Mouse (Mus musculus) kidney, adult 2 months (tissue): Measurements from ENCODE around the gene Nynrin. TPM values are rescaled to one million over a fixed set of nuclear protein-coding genes. Genes with fewer than 3 reads are reported as not detected.
A peak's percentile ranks its signal among the peaks of the same experiment; 100 is the strongest.

Experiments
- DNase-seq: peaks from one replicate; pipeline ENCODE4 v3.0.0; 2021
- H3K27ac ChIP-seq: fragments of 200-500 bp; 2 replicates; pipeline ENCODE4 v1.5.1; 2012; ENCODE audit warnings: low read depth, low read length, control low read depth, inconsistent platforms; ENCODE audit not compliant: insufficient read depth
- H3K27me3 ChIP-seq: fragments of 200-500 bp; replicated peaks from 2 replicates; pipeline ENCODE4 v1.6.1; 2012; ENCODE audit warnings: mild to moderate bottlenecking, moderate library complexity, low read length, inconsistent platforms; ENCODE audit not compliant: control insufficient read depth, insufficient read depth
- H3K36me3 ChIP-seq: fragments of 200-500 bp; 2 replicates; pipeline ENCODE4 v1.6.1; 2012; ENCODE audit warnings: mild to moderate bottlenecking, moderate library complexity, low read length, inconsistent platforms; ENCODE audit not compliant: control insufficient read depth, insufficient read depth
- H3K4me1 ChIP-seq: fragments of 200-500 bp; 2 replicates; pipeline ENCODE4 v1.6.1; 2011; ENCODE audit warnings: low read length; ENCODE audit not compliant: control insufficient read depth, insufficient read depth
- H3K4me3 ChIP-seq: fragments of 200-500 bp; 2 replicates; pipeline ENCODE4 v1.5.1; 2011; ENCODE audit warnings: mild to moderate bottlenecking, low read depth, low read length, control low read depth; ENCODE audit not compliant: insufficient read depth
- CTCF ChIP-seq: fragments of 200-500 bp; conservative IDR thresholded peaks from 2 replicates; pipeline ENCODE4 v1.5.1; 2011; ENCODE audit warnings: low read depth, mild to moderate bottlenecking, control low read depth, low read length, moderate library complexity, mixed read lengths; ENCODE audit not compliant: insufficient read depth, insufficient read length
- POLR2A ChIP-seq: fragments of 200-500 bp; IDR thresholded peaks from one replicate; pipeline ENCODE4 v1.6.1; 2011; ENCODE audit warnings: low read depth, low read length, control low read depth
- WGBS: fragments of 180-500 bp; shearing (Covaris S2); methylation state at CpG from one replicate; pipeline ENCODE4 v1.1.7; 2018; 5-methylcytosine and 5-hydroxymethylcytosine counted together
- polyA plus RNA-seq: library from polyadenylated mRNA; depleted of rRNA; stranded (reverse); fragments of >200 nt; gene quantifications from 2 replicates; pipeline ENCODE4 v1.2.3, GENCODE M21; 2012

Nynrin gene
- polyA plus RNA-seq, 1 experiment = 7.6 TPM

DNA sequence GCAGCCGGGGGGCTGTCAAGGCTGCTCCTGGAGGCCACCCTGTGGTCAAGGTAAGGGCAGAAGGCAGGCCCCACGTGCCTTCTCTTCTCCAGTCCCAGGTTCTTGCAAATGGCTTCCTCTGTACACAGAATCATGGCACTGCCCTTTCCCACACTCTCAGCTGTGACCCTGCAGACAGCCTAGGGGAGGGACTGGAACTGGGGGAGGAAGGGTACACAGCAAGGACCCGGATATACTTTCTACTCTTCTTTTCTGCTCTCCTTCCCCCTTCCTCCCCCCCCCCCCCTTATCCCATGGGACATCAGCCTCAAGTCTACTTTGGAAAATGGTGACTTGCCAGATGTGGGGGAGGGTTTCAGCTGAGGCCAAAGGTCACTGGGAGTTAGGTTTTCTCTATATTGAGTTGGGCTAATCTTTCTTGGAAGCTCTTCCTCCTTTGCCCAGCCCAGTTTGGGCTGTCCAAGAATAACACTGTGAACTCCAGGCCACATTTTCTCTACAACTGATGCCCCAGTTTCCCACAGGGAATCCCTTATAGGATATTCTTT is 25.0 kb upstream of the Nynrin start:
- TF ChIP-seq CTCF = no peak
- TF ChIP-seq POLR2A = no peak
- WGBS = 41% methylated on average over 3 of the region's 3 CpGs
- H3K4me1 ChIP-seq = no peaks in the 10 kb centered on the region
- no peak overlapping the region for H3K27ac ChIP-seq
- peaks cover 2% of the 10 kb centered on the region for H3K27me3 ChIP-seq
- DNase-seq = peak; percentile 67
- no peaks in the 10 kb centered on the region for H3K36me3 ChIP-seq
- H3K4me3 ChIP-seq = no peak overlapping the region

GRCm38 (mm10) chr14:55829854-55830253 is 24.0 kb upstream of the Nynrin start:
- Histone ChIP-seq H3K4me1 (no peaks in the 10 kb centered on the region), H3K36me3 (no peaks in the 10 kb centered on the region), H3K4me3 (no peak overlapping the region), H3K27me3 (peaks cover 1% of the 10 kb centered on the region), H3K27ac (no peak overlapping the region)
- WGBS = 94% methylated on average over 16 of the region's 16 CpGs
- no peak for DNase-seq
- TF ChIP-seq POLR2A = no peak
- TF ChIP-seq CTCF = no peak

GRCm38 (mm10) chr14:55830331-55830730 is 23.5 kb upstream of the Nynrin start:
- H3K27me3 ChIP-seq = no peaks in the 10 kb centered on the region
- 89% methylated on average over 4 of the region's 4 CpGs for WGBS
- H3K36me3 ChIP-seq = no peaks in the 10 kb centered on the region
- no peaks in the 10 kb centered on the region for H3K4me1 ChIP-seq
- no peak overlapping the region for H3K27ac ChIP-seq
- DNase-seq = no peak
- no peak overlapping the region for H3K4me3 ChIP-seq
- no peak for TF ChIP-seq POLR2A
- no peak for TF ChIP-seq CTCF

DNA sequence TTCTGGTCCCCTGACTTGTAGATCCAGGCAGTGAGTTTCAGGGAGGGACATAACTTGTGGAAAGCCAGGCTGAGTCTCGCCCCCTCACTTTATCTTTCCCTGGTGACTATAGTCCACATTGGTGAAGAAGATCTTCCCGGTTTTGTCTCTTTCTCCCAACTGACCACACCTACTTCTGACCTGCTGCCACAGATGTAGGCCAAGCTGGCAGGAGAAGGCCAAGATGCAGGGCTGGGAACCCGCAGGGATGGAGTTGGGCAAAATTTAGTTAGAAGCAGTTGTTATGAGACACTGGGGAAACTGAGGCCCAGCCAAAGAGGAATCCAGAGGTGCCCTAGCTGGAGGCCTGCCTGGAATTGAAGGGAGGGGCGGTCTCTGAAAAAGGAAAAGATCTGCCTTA is 20.7 kb upstream of the Nynrin start:
- no peaks in the 10 kb centered on the region for H3K4me1 ChIP-seq
- TF ChIP-seq CTCF (no peak), POLR2A (no peak)
- H3K36me3 ChIP-seq = no peaks in the 10 kb centered on the region
- DNase-seq = no peak
- H3K27ac ChIP-seq = no peak overlapping the region
- H3K4me3 ChIP-seq = no peak overlapping the region
- 88% methylated on average over 4 of the region's 4 CpGs for WGBS
- no peaks in the 10 kb centered on the region for H3K27me3 ChIP-seq

DNA sequence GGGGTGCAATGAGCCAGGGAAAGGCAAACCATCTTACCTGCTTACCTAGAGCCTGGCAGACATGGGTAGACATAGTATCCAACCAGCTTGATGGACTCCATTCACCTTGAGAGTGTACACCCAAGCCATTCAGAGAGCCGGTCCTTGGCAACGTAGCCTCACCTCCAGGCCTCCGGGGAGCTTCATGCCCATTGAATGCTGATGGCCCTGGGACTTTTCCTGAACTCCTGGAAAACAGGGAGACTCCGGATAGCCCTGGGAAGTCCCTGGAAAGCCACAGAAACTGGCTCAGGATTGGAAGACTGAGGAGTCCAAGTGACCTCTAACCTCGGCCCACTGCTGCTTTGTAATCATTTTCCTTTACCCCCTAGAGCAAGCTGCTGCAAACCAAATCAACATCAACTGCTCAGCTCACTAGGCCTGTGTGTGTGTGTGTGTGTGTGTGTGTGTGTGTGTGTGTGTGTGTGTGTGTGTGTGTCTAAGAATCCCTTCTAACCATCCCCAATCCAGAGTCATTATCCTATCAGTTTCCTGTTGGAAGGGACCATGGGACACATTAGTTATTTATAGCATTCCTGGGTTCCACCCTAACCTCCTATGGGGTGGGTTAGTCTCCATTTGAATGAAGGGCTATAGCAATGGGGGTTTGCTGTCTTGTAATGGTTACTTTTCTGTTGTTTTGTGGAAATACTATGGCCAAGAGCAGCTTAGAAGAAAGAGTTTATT is 18.8 kb upstream of the Nynrin start:
- H3K27me3 ChIP-seq = no peaks in the 10 kb centered on the region

DNA sequence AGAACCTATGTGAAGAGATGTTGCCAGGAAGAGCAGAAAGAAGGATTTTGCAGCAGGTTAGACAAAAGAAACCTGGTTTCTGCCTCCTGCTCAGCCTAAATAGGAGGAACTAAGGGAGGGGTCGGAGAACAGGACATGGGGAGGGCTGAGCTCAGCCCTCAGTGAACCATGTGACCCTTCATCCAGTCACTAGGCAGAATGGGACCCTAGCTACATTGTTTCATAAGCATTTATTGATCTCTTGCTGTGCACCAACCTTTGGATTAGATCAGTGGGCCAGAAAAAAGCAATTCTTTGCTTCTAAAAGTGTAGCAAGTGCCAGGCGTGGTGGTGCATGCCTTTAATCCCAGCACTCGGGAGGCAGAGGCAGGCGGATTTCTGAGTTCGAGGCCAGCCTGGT is 15.5 kb upstream of the Nynrin start:
- no peaks in the 10 kb centered on the region for H3K4me1 ChIP-seq
- no peaks in the 10 kb centered on the region for H3K27me3 ChIP-seq
- no peaks in the 10 kb centered on the region for H3K36me3 ChIP-seq
- WGBS = 93% methylated on average over 5 of the region's 5 CpGs
- H3K27ac ChIP-seq = no peak overlapping the region
- TF ChIP-seq CTCF (no peak), POLR2A (no peak)
- no peak for DNase-seq
- no peak overlapping the region for H3K4me3 ChIP-seq

More for the DNA sequence above, 18.8 kb upstream of the Nynrin start:
- no peak overlapping the region for H3K4me3 ChIP-seq
- H3K4me1 ChIP-seq = no peaks in the 10 kb centered on the region
- DNase-seq = no peak
- no peak overlapping the region for H3K27ac ChIP-seq
- WGBS = 66% methylated on average over 5 of the region's 5 CpGs
- TF ChIP-seq POLR2A (no peak), CTCF (no peak)
- H3K36me3 ChIP-seq = no peaks in the 10 kb centered on the region

- WGBS = 89% methylated on average over 4 of the region's 4 CpGs
- no peaks in the 10 kb centered on the region for H3K36me3 ChIP-seq
- no peak overlapping the region for H3K4me3 ChIP-seq
- no peak overlapping the region for H3K27ac ChIP-seq
- no peaks in the 10 kb centered on the region for H3K4me1 ChIP-seq
- no peak for DNase-seq
- no peaks in the 10 kb centered on the region for H3K27me3 ChIP-seq
- TF ChIP-seq POLR2A (no peak), CTCF (0 out of 2 replicates have a peak, but pooled peaks have one; percentile 4)
Observed at GRCm38 (mm10) chr14:55838740-55839139, 15.1 kb upstream of the Nynrin start.
